ENCODE assay signal across 8 mouse cellular contexts in genomic region chr6:88486893-88487292, GRCm38 (mm10). TPM values are rescaled to one million over a fixed set of nuclear protein-coding genes. Genes with fewer than 3 reads are reported as not detected.
DNase-seq lines count a peak whose midpoint lies in the region.

No protein-coding gene starts in this region.

- DNase-seq in adrenal gland, adult (ENCODE audit: inconsistent age in 2 of 2, low spot score in 1 of 2) = peak; percentile 59 to 82
- DNase-seq in adrenal gland, postnatal 4 days (ENCODE audit: low spot score in 2 of 2) = no peak
- peak; percentile 30 for DNase-seq in urinary bladder, postnatal 25 days (ENCODE audit: low spot score)
- no peak for DNase-seq in urinary bladder, adult 18-20 months (ENCODE audit: low spot score in 2 of 2)
- DNase-seq in frontal cortex, postnatal 36 days (ENCODE audit: low spot score in 2 of 2) = peak; percentile 60 to 76
- peak; percentile 81 for DNase-seq in layer of hippocampus, adult 9-11 months
- DNase-seq in lung, postnatal 4 days = peak; percentile 68 to 69
- peak; percentile 27 to 36 for DNase-seq in spleen, postnatal 14 days (ENCODE audit: low spot score in 2 of 2)

RNA-seq across cellular contexts. Expression of gene Ruvbl1, which starts 21.7 kb away (rescaled TPM):
- total RNA-seq in adrenal gland, postnatal 4 days (2021) = 10 to 100 TPM; 34.1 to 38.4 TPM

RNA-seq across cellular contexts. Expression of gene Sec61a1, which starts 31.8 kb away (rescaled TPM):
- 100 to 1,000 TPM; 215 to 222 TPM for total RNA-seq in adrenal gland, postnatal 4 days (2021)

RNA-seq across cellular contexts. Expression of gene Eefsec, which starts 40.6 kb away (rescaled TPM):
- total RNA-seq in adrenal gland, postnatal 4 days (2021) = 10 to 100 TPM; 21.2 to 24.1 TPM

Comparison
In these comparisons a context has a peak if more than half of its experiments do, and no peak if none do; other contexts are left out.
1. DNase-seq: peak in adrenal gland, adult (2 of 2), urinary bladder, postnatal 25 days (single experiment), frontal cortex, postnatal 36 days (2 of 2), layer of hippocampus, adult 9-11 months (single experiment), lung, postnatal 4 days (2 of 2) and spleen, postnatal 14 days (2 of 2); none in adrenal gland, postnatal 4 days (0 of 2) and urinary bladder, adult 18-20 months (0 of 2).